Mouse (Mus musculus) gastrocnemius, postnatal 36 days (tissue): ENCODE data around the gene Plod2. TPM values are rescaled to one million over a fixed set of nuclear protein-coding genes. Genes with fewer than 3 reads are reported as not detected.

Source experiments
- DNase-seq, 2 experiments: peaks; one replicate each; pipeline ENCODE4 v3.0.0; 2022
- intact Hi-C: fragments of 180-260 bp; cut with DNase I; formaldehyde crosslinking; loops from one replicate; pipeline ENCODE4 v1.15.1; 2025
- total RNA-seq, 2 experiments: library from RNA; stranded (reverse); gene quantifications; 2 replicates each; pipeline ENCODE4 v1.2.3; 2021

Plod2 gene
- total RNA-seq, 2 experiments from 2014 or later: 2.6 to 3.6 TPM

GRCm38 (mm10) chr9:92550981-92551380 lies 9.0 kb downstream of the Plod2 start:
- DNase-seq: no peak
- intact Hi-C loops: no loop called here

GRCm38 (mm10) chr9:92551666-92552065 lies 9.6 kb downstream of the Plod2 start:
- intact Hi-C loops: no loop called here
- DNase-seq: no peak

- intact Hi-C loops: no loop called here
- no peak for DNase-seq
Measured at GRCm38 (mm10) chr9:92552691-92553090, 10.7 kb downstream of the Plod2 start.

DNA sequence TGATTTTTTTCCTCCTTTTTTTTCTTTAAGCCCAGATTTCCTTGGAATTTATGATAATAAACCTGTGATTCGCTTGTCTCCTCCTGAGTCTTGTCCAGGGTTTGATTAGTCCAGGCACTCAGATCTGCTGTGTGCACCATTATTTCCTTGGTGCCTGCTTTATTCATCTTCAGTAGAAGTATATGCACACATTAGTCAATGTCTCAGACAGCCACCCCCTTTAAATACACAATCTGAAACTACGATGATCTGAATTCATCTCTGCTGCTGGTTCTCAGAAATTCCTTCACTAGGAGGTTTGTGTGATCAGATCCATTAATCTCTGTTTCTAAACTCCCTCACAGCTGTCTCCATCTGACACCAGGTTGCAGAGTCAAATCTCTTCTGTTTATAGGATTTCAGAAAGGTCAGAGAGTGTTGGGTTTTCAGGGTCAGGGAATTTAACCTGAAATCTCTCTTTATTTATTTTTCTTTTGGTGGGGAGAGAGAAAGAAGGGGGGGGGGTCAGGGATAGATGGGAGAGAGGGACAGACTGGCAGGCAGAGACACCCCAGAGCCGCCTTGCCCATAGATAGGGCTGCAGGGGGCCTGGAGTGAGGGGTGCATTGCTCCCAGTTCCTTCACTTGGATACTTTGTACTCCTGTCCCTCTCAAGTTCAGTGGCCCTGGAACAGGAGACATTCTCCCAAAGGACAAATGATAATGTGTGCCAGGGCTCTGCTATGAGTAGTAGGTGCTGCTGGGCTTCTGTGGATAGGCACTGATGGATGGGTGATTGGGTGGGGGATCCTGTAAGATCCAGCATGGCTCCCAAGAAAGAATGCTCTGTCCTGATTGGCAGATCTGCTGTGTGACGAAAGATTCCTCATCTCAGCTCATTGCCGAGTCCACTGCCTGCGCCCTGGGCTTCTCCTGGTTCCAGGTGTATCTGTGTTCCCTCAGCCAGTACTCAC lies 13.3 kb downstream of the Plod2 start:
- intact Hi-C loops: no loop called here
- DNase-seq: no peak

- intact Hi-C loops: no loop called here
- DNase-seq: no peak
Measured at GRCm38 (mm10) chr9:92559750-92560149, 17.7 kb downstream of the Plod2 start.

- DNase-seq: peak in 1 of 2 experiments; percentile 16
- intact Hi-C loops: no loop called here
Measured at GRCm38 (mm10) chr9:92560840-92561547, 19.0 kb downstream of the Plod2 start.

- DNase-seq: no peak
- intact Hi-C loops: no loop called here
Measured at GRCm38 (mm10) chr9:92562416-92562815, 20.4 kb downstream of the Plod2 start.

- intact Hi-C loops: no loop called here
- no peak for DNase-seq
Measured at GRCm38 (mm10) chr9:92563306-92563705, 21.3 kb downstream of the Plod2 start.

DNA sequence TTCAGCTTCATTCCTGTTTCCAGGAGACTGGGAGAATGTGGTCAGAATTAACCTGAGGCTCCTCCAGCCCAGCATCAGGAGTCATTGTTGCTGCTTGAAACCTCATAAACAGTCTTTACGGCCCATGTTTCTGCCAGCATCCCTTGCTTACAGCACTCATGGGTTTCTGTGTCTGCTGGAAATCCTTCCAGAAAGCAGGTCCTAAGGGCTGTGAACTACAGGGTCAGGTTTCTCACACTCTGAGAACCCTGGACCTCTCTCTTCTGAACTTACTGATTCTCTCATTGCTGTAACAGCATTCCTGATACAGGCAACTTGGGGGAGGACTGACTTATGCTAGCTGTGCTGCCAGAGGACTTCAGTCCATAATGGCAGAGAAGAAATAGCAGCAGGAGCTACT lies 22.4 kb downstream of the Plod2 start:
- intact Hi-C loops: no loop called here
- DNase-seq: no peak

DNA sequence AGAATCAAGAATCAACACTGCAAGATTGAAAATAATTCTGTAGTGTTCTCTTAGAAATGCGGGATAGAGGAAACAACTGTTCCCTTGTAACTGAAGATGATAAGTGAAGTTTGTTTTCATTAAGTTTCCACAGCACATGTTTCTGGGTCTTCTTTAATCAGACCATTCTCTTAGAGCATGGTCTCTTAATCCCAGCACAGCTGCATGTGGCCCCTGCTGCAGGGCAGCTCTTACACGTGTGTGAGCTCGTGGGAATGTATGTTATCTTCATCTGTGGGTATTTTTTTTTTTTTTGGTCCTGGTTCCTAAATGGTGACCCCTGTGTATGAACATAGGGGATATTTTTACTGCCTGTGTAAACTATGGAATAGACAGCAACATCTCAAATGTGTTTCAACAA lies 24.2 kb downstream of the Plod2 start:
- intact Hi-C loops: no loop called here
- no peak for DNase-seq

- intact Hi-C loops: no loop called here
- DNase-seq: no peak
Measured at GRCm38 (mm10) chr9:92567474-92567873, 25.5 kb downstream of the Plod2 start.

DNA sequence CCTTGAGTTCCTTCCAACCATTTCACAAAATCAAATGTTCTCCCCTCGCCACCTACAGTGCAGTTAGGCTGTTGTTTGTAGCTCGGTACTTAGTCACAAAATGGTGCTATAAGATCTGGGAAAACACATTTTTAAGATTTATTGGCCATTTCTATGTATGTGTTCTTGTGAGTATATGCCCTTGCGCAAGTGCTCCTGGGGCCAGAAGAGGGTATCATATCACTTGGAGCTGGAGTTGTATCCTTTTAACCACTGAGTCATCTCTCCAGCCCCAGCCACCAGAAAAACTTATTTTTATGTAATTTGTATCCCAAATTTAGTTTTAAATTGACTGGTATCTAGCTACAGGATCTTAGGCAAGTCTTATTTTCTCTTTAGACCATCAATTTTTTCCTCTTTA lies 26.8 kb downstream of the Plod2 start:
- DNase-seq: no peak
- intact Hi-C loops: no loop called here

GRCm38 (mm10) chr9:92572376-92573108 lies 30.5 kb downstream of the Plod2 start:
- intact Hi-C loops: no loop called here
- no peak for DNase-seq

DNA sequence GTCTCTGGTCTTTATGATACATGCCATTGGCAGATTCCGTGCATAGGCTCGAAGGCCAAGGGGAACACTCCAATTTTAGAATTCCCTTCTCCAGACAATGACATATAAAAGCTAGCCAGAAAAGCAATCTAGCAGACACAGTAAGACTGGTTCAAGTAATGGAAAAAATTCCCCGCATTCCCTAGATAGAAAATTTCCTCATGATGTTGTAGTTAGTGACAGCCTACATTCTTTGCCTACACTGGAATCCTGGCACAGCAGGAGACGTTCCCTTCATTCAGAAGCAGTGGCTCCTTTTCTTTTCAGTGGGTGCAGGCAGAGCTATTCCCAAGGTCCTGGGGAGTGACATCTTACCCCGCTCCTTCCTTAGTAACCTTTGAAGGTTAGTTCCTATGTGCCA lies 41.9 kb downstream of the Plod2 start:
- intact Hi-C loops: no loop called here
- no peak for DNase-seq

DNA sequence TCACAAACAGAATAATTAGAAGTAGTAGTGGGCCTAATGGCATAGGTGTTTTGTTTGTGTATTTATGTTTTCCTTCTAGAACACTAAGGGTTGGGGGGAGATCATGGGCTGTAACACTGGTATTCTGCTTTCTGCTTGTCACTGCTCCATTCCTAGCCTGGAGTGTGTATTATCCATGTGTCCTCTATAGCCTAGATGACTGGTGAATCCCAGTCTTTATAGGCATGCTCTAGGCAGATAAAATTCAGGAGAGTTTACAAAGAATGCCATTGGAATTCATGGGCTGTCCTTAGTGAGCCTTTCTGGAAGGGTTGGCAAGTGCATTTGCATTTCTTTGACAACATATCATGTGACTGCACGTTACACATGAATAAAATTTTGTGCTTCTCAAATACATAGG lies 44.0 kb downstream of the Plod2 start:
- intact Hi-C loops: no loop called here

GRCm38 (mm10) chr9:92587391-92587790 lies 45.4 kb downstream of the Plod2 start:
- intact Hi-C loops: no loop called here
- DNase-seq: no peak

More for the DNA sequence above, 44.0 kb downstream of the Plod2 start:
- DNase-seq: no peak

DNA sequence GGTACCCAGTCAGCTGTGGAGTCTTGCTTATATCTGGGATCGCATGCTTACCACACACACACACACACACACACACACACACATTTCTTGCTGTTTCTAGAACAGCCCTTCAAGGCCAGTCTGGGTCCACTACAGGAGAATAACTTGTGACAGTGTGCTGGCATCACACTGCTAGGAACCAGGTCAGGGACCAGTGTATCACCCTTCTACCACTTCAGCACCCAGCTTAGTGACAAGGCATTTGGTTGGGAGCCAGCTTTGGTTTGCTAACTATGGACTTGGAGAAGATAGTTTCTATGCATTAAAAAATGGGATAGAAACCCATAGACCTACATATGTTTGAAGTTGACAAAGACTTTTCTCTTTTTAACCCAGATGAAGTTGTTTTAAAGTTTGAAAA lies 46.2 kb downstream of the Plod2 start:
- intact Hi-C loops: no loop called here
- no peak for DNase-seq

DNA sequence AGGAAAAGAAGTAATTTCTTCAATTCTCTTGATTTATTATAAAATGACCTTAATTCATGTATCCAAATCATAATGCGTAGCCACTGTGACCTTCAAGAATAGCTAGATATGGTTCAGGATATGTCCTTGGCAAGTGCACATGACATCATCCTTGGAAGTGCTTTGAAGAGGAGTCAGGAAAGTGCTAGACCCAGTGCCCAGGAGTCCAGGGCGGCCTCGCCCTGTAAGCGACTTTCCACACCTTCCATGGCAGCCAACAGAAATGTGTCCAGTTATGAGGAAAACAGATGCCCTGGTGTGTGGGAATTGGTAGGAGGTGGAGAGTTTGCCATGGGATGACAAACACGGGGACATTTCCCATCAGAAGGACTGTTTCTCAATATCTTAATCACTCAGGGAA lies 47.0 kb downstream of the Plod2 start:
- DNase-seq: no peak
- intact Hi-C loops: no loop called here

GRCm38 (mm10) chr9:92591482-92591881 lies 49.5 kb downstream of the Plod2 start:
- no peak for DNase-seq
- intact Hi-C loops: no loop called here

- DNase-seq: no peak
- intact Hi-C loops: no loop called here
Measured at GRCm38 (mm10) chr9:92592757-92593156, 50.7 kb downstream of the Plod2 start.

- no peak for DNase-seq
- intact Hi-C loops: no loop called here
Measured at GRCm38 (mm10) chr9:92594491-92594890, 52.5 kb downstream of the Plod2 start.
